Mouse (Mus musculus): ENCODE measurements around the gene Slc25a33. TPM values are rescaled to one million over a fixed set of nuclear protein-coding genes. Genes with fewer than 3 reads are reported as not detected.
"Not testable (repeated sequence)": the region's sequence is repeated elsewhere in the genome, so short reads cannot be mapped to it uniquely, and the experiment has no call there.

The Slc25a33 gene
- total and polyA plus RNA-seq, 3 experiments, result 20.3 to 26.0 (median 22.3) TPM

DNA sequence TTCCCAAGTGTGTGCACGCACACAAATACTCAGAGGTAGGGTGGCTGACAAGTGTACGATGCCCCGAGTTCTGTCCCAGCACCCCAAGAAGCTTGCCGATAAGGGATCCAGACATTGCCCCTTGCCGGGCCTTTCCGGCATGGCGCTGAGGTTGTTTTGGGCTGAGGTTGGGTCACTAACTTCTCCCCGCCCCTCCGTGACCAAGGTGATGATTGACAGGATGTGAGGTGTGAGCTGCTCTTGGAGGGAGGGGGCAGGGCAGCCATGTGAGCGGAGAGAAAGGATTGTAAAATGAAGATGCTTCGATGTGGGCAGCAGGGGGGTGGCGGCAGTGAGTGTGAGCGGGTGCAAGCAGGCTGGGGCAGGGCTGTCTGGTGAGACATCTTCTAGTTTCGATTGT, 41.5 kb upstream of the Slc25a33 start:
- Histone ChIP-seq H3K79me2 (replicated peaks; ENCODE audit: control insufficient read depth, insufficient read depth, low read length) (no peaks in the 10 kb centered on the region), H3K4me1 (ENCODE audit: control insufficient read depth, insufficient read depth, low read length) (peaks cover 5% of the 10 kb centered on the region), H3K9ac (ENCODE audit: low read depth, low read length) (no peak overlapping the region), H3K27me3 (ENCODE audit: control insufficient read depth, insufficient read depth, low read length) (no peaks in the 10 kb centered on the region), H3K36me3 (ENCODE audit: control insufficient read depth, insufficient read depth, low read length) (no peaks in the 10 kb centered on the region), H3K27ac (no peak overlapping the region), H3K4me3 (no peak overlapping the region)
- no peak for DNase-seq
- no peak for TF ChIP-seq POLR2A (IDR thresholded peaks at IDR 0.05; ENCODE audit: insufficient read depth, low read depth, low read length)
- no peak for TF ChIP-seq CTCF (IDR thresholded peaks at IDR 0.05)
- no peak for TF ChIP-seq EP300 (IDR thresholded peaks at IDR 0.05; ENCODE audit: insufficient read depth, low read depth, low read length)
- WGBS, result 90% methylated on average over 14 of the region's 14 CpGs
- intact Hi-C loops (cut with DNase I), result no loop called here

DNA sequence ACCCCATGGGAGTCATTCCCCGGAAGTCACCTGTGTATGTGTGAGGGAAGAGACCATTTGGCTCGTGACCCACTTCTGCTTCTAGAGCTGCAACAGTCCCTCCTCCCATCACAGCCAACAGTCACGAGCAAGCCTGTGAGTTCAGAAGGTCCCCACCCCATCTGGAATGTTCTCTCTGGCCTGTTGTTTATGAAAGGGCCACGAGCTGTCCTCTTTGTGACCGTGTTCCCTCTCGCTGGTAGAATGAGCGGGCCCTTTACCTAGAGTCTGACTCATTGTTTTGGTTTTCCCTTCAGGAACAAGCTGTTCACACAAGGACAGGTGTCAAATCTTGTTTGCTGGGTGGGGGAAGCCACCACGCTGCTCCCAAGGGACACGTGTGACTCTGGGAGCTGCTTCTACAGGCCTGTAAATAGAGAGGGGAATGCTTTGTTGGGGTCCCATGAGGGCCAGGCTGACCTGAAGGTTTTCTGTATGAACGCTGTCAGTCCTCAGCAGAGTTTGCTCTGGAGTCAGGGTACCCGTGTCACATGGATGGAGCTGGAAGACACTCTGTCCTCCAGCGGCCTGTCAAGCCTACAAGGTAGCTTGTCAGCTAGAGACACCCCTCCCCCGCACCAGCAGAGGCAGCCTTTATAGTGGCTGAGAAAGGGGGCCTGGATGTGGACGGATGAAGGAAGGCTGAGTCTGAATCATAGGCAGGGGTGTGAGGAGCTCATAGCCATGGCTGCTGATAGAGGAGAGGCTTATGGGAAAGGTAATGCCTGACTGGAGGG, 39.5 kb upstream of the Slc25a33 start:
- Histone ChIP-seq H3K9ac (ENCODE audit: low read depth, low read length) (no peak overlapping the region), H3K27ac (no peak overlapping the region), H3K79me2 (replicated peaks; ENCODE audit: control insufficient read depth, insufficient read depth, low read length) (no peaks in the 10 kb centered on the region), H3K4me3 (no peak overlapping the region), H3K27me3 (ENCODE audit: control insufficient read depth, insufficient read depth, low read length) (no peaks in the 10 kb centered on the region), H3K4me1 (ENCODE audit: control insufficient read depth, insufficient read depth, low read length) (peaks cover 1% of the 10 kb centered on the region), H3K36me3 (ENCODE audit: control insufficient read depth, insufficient read depth, low read length) (no peaks in the 10 kb centered on the region)
- intact Hi-C loops (cut with DNase I), result no loop called here
- DNase-seq, result no peak
- TF ChIP-seq POLR2A (IDR thresholded peaks at IDR 0.05; ENCODE audit: insufficient read depth, low read depth, low read length), result no peak
- peak; percentile 39; the same call in 1 of the 2 replicates for TF ChIP-seq EP300 (IDR thresholded peaks at IDR 0.05; ENCODE audit: insufficient read depth, low read depth, low read length)
- TF ChIP-seq CTCF (IDR thresholded peaks at IDR 0.05), result no peak
- 60% methylated on average over 14 of the region's 14 CpGs for WGBS

DNA sequence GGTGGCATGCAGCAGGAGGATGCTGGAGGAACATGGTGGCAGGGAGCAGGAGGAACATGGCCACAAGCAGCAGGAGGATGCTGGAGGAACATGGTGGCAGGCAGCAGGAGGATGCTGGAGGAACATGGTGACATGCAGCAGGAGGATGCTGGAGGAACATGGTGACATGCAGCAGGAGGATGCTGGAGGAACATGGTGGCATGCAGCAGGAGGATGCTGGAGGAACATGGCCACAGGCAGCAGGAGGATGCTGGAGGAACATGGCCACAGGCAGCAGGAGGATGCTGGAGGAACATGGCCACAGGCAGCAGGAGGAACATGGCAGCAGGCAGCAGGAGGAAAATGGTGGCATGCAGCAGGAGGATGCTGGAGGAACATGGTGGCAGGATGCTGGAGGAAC, 36.3 kb upstream of the Slc25a33 start:
- H3K79me2 ChIP-seq (replicated peaks; ENCODE audit: control insufficient read depth, insufficient read depth, low read length); H3K27me3 ChIP-seq (ENCODE audit: control insufficient read depth, insufficient read depth, low read length); H3K4me3 ChIP-seq; H3K4me1 ChIP-seq (ENCODE audit: control insufficient read depth, insufficient read depth, low read length); H3K27ac ChIP-seq; H3K9ac ChIP-seq (ENCODE audit: low read depth, low read length); intact Hi-C loops (cut with DNase I); H3K36me3 ChIP-seq (ENCODE audit: control insufficient read depth, insufficient read depth, low read length): not testable (repeated sequence)
- peak in 1 of 2 experiments; percentile 60 for DNase-seq

DNA sequence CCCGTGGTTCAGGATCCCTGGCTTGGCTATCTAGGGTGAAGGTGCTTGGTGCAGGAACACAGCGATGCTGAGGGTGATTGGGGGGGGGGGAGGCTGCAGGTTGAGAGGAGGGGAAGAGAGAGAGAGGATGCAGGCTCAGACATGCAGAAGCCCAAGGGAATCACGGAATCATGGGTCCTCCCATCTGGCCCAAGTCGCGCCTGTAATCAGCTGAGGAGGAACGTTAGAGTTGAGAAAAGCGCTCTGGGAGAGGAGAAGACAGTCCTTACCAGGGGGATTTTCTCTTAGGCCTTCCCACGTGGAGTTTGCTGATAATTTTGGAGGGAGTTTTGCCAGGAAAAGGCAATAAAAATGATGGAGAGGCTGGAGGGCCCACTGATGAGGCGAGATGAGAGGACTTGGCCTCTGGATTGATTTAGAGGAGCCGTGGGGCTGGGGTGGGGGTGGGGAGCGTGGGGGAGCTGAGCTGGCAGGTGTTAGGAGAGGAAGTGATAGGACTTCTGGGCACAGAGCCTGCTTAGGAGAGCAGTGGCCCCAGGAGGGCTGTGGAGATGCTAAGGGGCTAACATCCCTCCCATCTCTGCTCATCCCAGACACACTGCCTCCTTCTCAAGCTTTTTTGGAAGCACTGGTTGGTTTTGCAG, 34.6 kb upstream of the Slc25a33 start:
- no peak overlapping the region for H3K9ac ChIP-seq (ENCODE audit: low read depth, low read length)
- no peak overlapping the region for H3K27ac ChIP-seq
- TF ChIP-seq POLR2A (IDR thresholded peaks at IDR 0.05; ENCODE audit: insufficient read depth, low read depth, low read length) (no peak), CTCF (IDR thresholded peaks at IDR 0.05) (no peak), EP300 (IDR thresholded peaks at IDR 0.05; ENCODE audit: insufficient read depth, low read depth, low read length) (no peak)
- H3K79me2 ChIP-seq (replicated peaks; ENCODE audit: control insufficient read depth, insufficient read depth, low read length), result no peaks in the 10 kb centered on the region
- H3K27me3 ChIP-seq (ENCODE audit: control insufficient read depth, insufficient read depth, low read length), result no peaks in the 10 kb centered on the region
- peaks cover 1% of the 10 kb centered on the region; the same call in 1 of the 2 replicates for H3K4me1 ChIP-seq (ENCODE audit: control insufficient read depth, insufficient read depth, low read length)
- intact Hi-C loops (cut with DNase I), result loop anchor here (5.0 kb wide), 1 partner anchor 229 kb away; no protein-coding TSS in a partner anchor
- WGBS, result 43% methylated on average over 11 of the region's 11 CpGs
- no peaks in the 10 kb centered on the region for H3K36me3 ChIP-seq (ENCODE audit: control insufficient read depth, insufficient read depth, low read length)
- DNase-seq, result no peak
- H3K4me3 ChIP-seq, result no peak overlapping the region

DNA sequence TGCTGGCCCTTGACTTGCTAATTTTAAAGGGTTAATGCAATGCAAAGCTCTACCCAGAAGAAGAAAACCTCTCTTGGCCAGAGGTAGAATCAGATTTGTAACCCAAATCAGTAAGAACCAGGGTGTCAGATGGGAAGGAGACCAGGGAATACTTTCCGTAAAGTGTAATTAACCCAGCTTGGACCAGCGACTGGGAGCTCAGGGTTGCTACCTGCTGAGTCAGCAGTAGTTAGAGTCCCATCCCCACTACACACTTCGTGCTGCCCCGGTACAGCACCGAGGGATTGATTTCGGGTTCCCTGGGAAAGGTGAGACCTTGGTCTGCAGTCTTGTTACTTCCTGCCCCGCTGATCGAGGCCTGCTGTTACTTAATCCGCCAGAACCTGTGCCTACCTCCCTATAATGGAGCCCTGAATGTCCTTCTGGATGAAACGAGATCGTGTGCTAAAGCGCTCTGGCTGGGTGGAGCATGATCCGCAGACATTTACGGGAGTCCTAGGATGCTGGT, 34.0 kb upstream of the Slc25a33 start:
- H3K4me1 ChIP-seq (ENCODE audit: control insufficient read depth, insufficient read depth, low read length), result no peaks in the 10 kb centered on the region; the same call in 1 of the 2 replicates
- no peak for DNase-seq
- WGBS, result 60% methylated on average over 14 of the region's 14 CpGs
- TF ChIP-seq EP300 (IDR thresholded peaks at IDR 0.05; ENCODE audit: insufficient read depth, low read depth, low read length) (no peak), POLR2A (IDR thresholded peaks at IDR 0.05; ENCODE audit: insufficient read depth, low read depth, low read length) (no peak), CTCF (IDR thresholded peaks at IDR 0.05) (no peak)
- H3K4me3 ChIP-seq, result no peak overlapping the region
- no peaks in the 10 kb centered on the region for H3K36me3 ChIP-seq (ENCODE audit: control insufficient read depth, insufficient read depth, low read length)
- H3K27me3 ChIP-seq (ENCODE audit: control insufficient read depth, insufficient read depth, low read length), result no peaks in the 10 kb centered on the region
- no peak overlapping the region for H3K9ac ChIP-seq (ENCODE audit: low read depth, low read length)
- intact Hi-C loops (cut with DNase I), result loop anchor here (5.0 kb wide), 1 partner anchor 229 kb away; no protein-coding TSS in a partner anchor
- no peaks in the 10 kb centered on the region for H3K79me2 ChIP-seq (replicated peaks; ENCODE audit: control insufficient read depth, insufficient read depth, low read length)
- no peak overlapping the region for H3K27ac ChIP-seq
